21 mouse cellular contexts compared by ENCODE assay signal in genomic region chr3:38921031-38921430, GRCm38 (mm10). TPM values are rescaled to one million over a fixed set of nuclear protein-coding genes. Genes with fewer than 3 reads are reported as not detected.
DNase-seq lines count a peak whose midpoint lies in the region; ATAC-seq and TF ChIP-seq lines count a peak whose summit lies in the region.
"Had no signal": no experiment of that assay in that cellular context is flagged by ENCODE, and none has a peak within 500 bp of the region (broad histone marks: within the 10 kb centered on the region; RNA-seq: fewer than 3 reads in every experiment).

No protein-coding gene starts in this region.

- no peak overlapping the region for H3K27ac ChIP-seq in intestine, embryonic 14.5 days (ENCODE audit: low read depth)
- no peak overlapping the region for H3K27ac ChIP-seq in intestine, embryonic 16.5 days (ENCODE audit: low read length)
- no peak overlapping the region for H3K27ac ChIP-seq in lung, postnatal 0 days (ENCODE audit: low read length)
- H3K27ac ChIP-seq: embryonic facial prominence, embryonic 12.5 days; hindbrain, embryonic 10.5 days; hindbrain, embryonic 14.5 days had no signal

- TF ChIP-seq EP300 in lung, postnatal 0 days (IDR thresholded peaks at IDR 0.05): no peak

- no peaks in the 10 kb centered on the region for H3K9me3 ChIP-seq in intestine, embryonic 14.5 days (ENCODE audit: control insufficient read depth, low read length)
- H3K9me3 ChIP-seq in intestine, embryonic 16.5 days (ENCODE audit: control insufficient read depth, low read length): no peaks in the 10 kb centered on the region
- no peaks in the 10 kb centered on the region for H3K9me3 ChIP-seq in lung, postnatal 0 days (ENCODE audit: low read length)
- H3K9me3 ChIP-seq: embryonic facial prominence, embryonic 12.5 days; heart, embryonic 12.5 days; hindbrain, embryonic 10.5 days had no signal

- H3K36me3 ChIP-seq in intestine, embryonic 14.5 days (ENCODE audit: control insufficient read depth, insufficient read depth, low read length): no peaks in the 10 kb centered on the region
- H3K36me3 ChIP-seq in intestine, embryonic 16.5 days (ENCODE audit: control insufficient read depth, insufficient read depth, low read length): no peaks in the 10 kb centered on the region
- no peaks in the 10 kb centered on the region for H3K36me3 ChIP-seq in lung, postnatal 0 days (ENCODE audit: insufficient read depth, low read length)
- H3K36me3 ChIP-seq: G1E had no signal

- H3K4me2 ChIP-seq in intestine, embryonic 14.5 days (ENCODE audit: low read length): no peak overlapping the region
- no peak overlapping the region for H3K4me2 ChIP-seq in intestine, embryonic 16.5 days (ENCODE audit: low read depth, low read length)
- no peak overlapping the region for H3K4me2 ChIP-seq in lung, postnatal 0 days (replicated peaks; ENCODE audit: low read depth, low read length)
- H3K4me2 ChIP-seq: embryonic facial prominence, embryonic 12.5 days; heart, embryonic 12.5 days; hindbrain, embryonic 14.5 days had no signal

- no peak overlapping the region for H3K9ac ChIP-seq in intestine, embryonic 14.5 days (ENCODE audit: low read length)
- H3K9ac ChIP-seq in intestine, embryonic 16.5 days (ENCODE audit: low read depth, low read length): no peak overlapping the region
- no peak overlapping the region for H3K9ac ChIP-seq in lung, postnatal 0 days (replicated peaks; ENCODE audit: low read depth)
- H3K9ac ChIP-seq: embryonic facial prominence, embryonic 12.5 days; heart, embryonic 12.5 days; hindbrain, embryonic 14.5 days had no signal

- no peaks in the 10 kb centered on the region; the same call in 1 of the 2 replicates for H3K4me1 ChIP-seq in intestine, embryonic 14.5 days (replicated peaks; ENCODE audit: control insufficient read depth, insufficient read depth, low read length)
- peaks cover 7% of the 10 kb centered on the region for H3K4me1 ChIP-seq in intestine, embryonic 16.5 days (ENCODE audit: control insufficient read depth, insufficient read depth, low read length)
- no peaks in the 10 kb centered on the region; the same call in 1 of the 2 replicates for H3K4me1 ChIP-seq in lung, postnatal 0 days (ENCODE audit: insufficient read depth, low read depth, low read length)

- 52% methylated on average over 2 of the region's 2 CpGs for WGBS in intestine, embryonic 14.5 days
- 57% methylated on average over 2 of the region's 2 CpGs for WGBS in intestine, embryonic 16.5 days
- WGBS in lung, postnatal 0 days: 48% methylated on average over 2 of the region's 2 CpGs

- peak; percentile 24 for DNase-seq in intestine, embryonic 14.5 days (ENCODE audit: low spot score)
- DNase-seq in kidney, postnatal 4 days: peak; percentile 47 to 49
- DNase-seq in kidney, adult 8-10 months: no peak
- DNase-seq in lung, postnatal 0 days (ENCODE audit: low spot score): peak; percentile 43
- DNase-seq in lung, postnatal 10 days: no peak
- no peak for DNase-seq in ovary, adult 18-20 months (ENCODE audit: low spot score)
- DNase-seq: adrenal gland, adult 8-10 months; cerebellum, adult 11 months; cerebellum, adult 8-10 months; cerebellum, postnatal 14 days; embryo, embryonic 11 days; gastrocnemius, postnatal 10 days; heart, adult 18-20 months had no signal

- no peaks in the 10 kb centered on the region for H3K27me3 ChIP-seq in intestine, embryonic 14.5 days (replicated peaks; ENCODE audit: control insufficient read depth, insufficient read depth, low read length)
- no peaks in the 10 kb centered on the region for H3K27me3 ChIP-seq in intestine, embryonic 16.5 days (replicated peaks; ENCODE audit: control insufficient read depth, insufficient read depth, low read length)
- H3K27me3 ChIP-seq in lung, postnatal 0 days (replicated peaks; ENCODE audit: insufficient read depth, low read length): no peaks in the 10 kb centered on the region
- H3K27me3 ChIP-seq: embryonic facial prominence, embryonic 12.5 days; heart, embryonic 12.5 days had no signal

- TF ChIP-seq CTCF in lung, postnatal 0 days (IDR thresholded peaks at IDR 0.05): no peak

- ATAC-seq in intestine, embryonic 14.5 days (replicated peaks; ENCODE audit: low FRiP score, low TSS enrichment, low read depth): no peak
- ATAC-seq in intestine, embryonic 16.5 days: no peak
- ATAC-seq in lung, postnatal 0 days: no peak
- ATAC-seq: forebrain, embryonic 16.5 days had no signal

- H3K4me3 ChIP-seq in intestine, embryonic 14.5 days (ENCODE audit: low read depth, low read length): no peak overlapping the region
- no peak overlapping the region for H3K4me3 ChIP-seq in intestine, embryonic 16.5 days (ENCODE audit: low read length)
- no peak overlapping the region for H3K4me3 ChIP-seq in lung, postnatal 0 days (ENCODE audit: low read depth, low read length)
- H3K4me3 ChIP-seq: embryonic facial prominence, embryonic 12.5 days; erythroblast, embryonic 14.5 days; heart, embryonic 12.5 days; hindbrain, embryonic 10.5 days had no signal

RNA-seq across cellular contexts. Expression of gene Fat4, which starts 34.3 kb away (rescaled TPM):
- 11.1 and 11.9 TPM in 2 replicates for polyA plus RNA-seq in intestine, embryonic 14.5 days (2014; fragmentation: Nextera tagmentation; extraction: Ambion mirVana)
- polyA plus RNA-seq in intestine, embryonic 16.5 days (2015; fragmentation: Nextera tagmentation; extraction: Ambion mirVana): 3.5 and 3.7 TPM in 2 replicates
- polyA plus RNA-seq in lung, postnatal 0 days (2015; fragmentation: Nextera tagmentation; extraction: Ambion mirVana): 3.3 and 3.5 TPM in 2 replicates
- polyA plus RNA-seq: erythroblast, embryonic 14.5 days; G1E had no signal

Comparison
In these comparisons a context has a peak if more than half of its experiments do, and no peak if none do; other contexts are left out.
1. DNase-seq: peak in intestine, embryonic 14.5 days (single experiment), kidney, postnatal 4 days (2 of 2) and lung, postnatal 0 days (single experiment); none in kidney, adult 8-10 months (0 of 2), lung, postnatal 10 days (single experiment) and ovary, adult 18-20 months (single experiment).